Mouse (Mus musculus) granulocyte monocyte progenitor cell, adult 5-6 weeks (primary cell): ENCODE measurements at regions not wholly inside any gene's neighbourhood (a gene's known extent, or its start where the extent isn't known, plus 50 kb on each side); places are given as distances from the start of the nearest gene placed in this dataset.
A peak's percentile ranks its signal among the peaks of the same experiment; 100 is the strongest.
"Not testable (repeated sequence)": the region's sequence is repeated elsewhere in the genome, so short reads cannot be mapped to it uniquely, and the experiment has no call there.

Experiments
- ATAC-seq: replicated peaks from 2 replicates; pipeline ENCODE4 v1.8.0; 2016; ENCODE audit warnings: mild to moderate bottlenecking, moderate TSS enrichment, inconsistent platforms; ENCODE audit not compliant: poor library complexity, severe bottlenecking

DNA sequence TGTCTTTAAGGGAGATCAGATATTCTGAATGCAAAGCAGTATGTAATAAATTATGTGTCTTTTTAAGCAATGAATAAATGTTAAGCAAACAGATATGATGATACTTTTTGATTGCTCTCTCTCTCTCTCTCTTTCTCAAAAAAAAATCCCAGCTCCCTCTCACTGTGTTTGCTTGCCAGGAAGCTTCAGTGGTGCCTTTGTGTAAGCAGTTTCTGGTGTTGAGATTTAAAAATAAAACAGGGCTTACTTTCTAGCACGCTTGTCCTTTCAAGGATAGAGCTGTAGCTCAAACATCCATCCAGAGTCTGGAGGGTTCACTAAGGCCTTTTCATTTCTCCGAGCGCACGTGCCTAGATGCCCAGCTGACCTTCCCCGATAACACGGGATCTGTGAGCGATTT, 447.8 kb downstream of the Lrig3 start:
- ATAC-seq = no peak

- 0 out of 2 replicates have a peak, but pooled peaks have one; percentile 7 for ATAC-seq
Observed at GRCm38 (mm10) chr10:126392235-126392634, 426.3 kb downstream of the Lrig3 start.

DNA sequence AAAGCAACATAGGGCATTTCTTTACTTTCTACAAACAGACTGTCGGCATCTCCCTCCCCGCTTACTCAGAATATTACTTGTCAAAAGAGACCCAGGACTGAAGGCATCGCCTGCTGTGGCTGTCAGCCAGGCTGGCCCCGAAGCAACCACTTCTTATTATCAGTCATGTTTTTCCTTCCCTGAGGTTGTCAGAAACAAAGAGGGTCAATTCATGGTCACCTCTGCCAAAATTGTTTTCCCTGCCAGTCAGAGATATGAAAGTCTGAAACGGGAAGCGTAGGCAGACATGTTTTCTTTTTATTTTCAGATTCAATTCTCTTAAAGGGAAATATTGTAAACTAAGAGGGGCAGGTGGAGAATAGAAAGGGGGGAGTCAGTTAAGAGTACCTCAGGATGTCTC, 425.8 kb downstream of the Lrig3 start:
- no peak for ATAC-seq

GRCm38 (mm10) chr10:126386430-126386829, 420.5 kb downstream of the Lrig3 start:
- ATAC-seq = peak; percentile 44; the same call in 1 of the 2 replicates

GRCm38 (mm10) chr10:126385644-126386043, 419.7 kb downstream of the Lrig3 start:
- no peak for ATAC-seq

- ATAC-seq = no peak
Observed at GRCm38 (mm10) chr10:126380381-126380780, 414.4 kb downstream of the Lrig3 start.

DNA sequence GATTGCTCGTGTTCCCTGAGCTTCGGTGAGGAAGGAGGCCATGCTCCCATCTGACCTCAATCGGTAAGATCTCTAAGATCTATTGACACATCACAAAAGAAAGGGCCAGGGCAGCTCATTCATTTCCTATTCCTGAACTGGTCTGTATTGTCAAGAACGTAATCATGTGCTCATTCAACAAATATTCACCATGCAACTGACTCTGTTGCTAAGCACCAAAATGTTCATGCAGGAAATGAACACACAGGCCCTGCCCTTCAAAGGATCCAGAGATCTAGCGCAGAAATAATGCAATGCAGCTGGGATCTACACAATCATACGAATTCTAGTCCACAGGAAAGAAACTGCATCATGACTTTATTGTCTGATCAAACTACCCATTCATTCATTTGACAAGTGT, 413.3 kb downstream of the Lrig3 start:
- ATAC-seq = no peak

- no peak for ATAC-seq
Observed at GRCm38 (mm10) chr10:126373906-126374305, 407.9 kb downstream of the Lrig3 start.

DNA sequence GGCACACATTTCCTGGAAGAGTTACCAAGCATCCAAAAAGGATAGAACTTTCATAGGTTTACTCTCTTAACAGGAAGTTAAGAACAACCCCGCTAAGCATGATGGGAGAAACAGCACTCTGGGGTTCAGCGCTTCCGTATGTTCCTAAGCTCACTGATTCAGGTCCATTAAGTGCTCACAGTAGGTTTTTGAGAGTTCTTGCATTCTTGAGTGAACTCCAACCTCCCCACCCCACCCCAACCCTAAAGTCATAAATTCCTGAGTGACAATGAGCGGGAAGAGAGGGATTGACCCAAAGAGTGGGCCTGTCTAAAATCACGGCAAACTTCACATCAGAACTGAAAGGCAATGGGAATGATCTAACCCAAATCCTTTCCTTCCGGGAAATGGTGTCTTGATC, 405.9 kb downstream of the Lrig3 start:
- ATAC-seq = no peak

GRCm38 (mm10) chr10:126349076-126349475, 383.1 kb downstream of the Lrig3 start:
- no peak for ATAC-seq

GRCm38 (mm10) chr10:126337426-126337825, 371.5 kb downstream of the Lrig3 start:
- no peak; the same call in 1 of the 2 replicates for ATAC-seq

DNA sequence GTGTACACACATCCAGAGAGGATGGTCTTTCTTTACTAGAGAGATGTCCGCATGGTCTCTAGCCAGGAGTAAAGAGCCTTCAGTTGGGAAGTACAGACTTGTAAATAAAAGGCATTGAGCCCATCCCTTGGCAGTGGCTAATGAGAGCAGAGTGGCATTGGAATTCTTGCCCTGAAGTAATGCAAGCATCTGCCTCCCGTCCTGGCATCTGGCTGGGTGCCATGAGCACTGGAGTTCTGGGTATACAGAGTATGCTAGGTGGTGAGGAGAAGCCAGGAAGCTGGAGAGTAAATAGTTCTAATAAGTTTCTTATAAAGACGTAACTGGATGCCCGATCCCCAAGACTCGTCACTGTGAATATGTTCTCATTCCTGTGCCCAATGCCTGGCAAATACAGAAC, 367.8 kb downstream of the Lrig3 start:
- ATAC-seq = no peak

GRCm38 (mm10) chr10:126330305-126330969, 364.5 kb downstream of the Lrig3 start:
- ATAC-seq = peak; percentile 100

GRCm38 (mm10) chr10:126320831-126321230, 354.9 kb downstream of the Lrig3 start:
- no peak for ATAC-seq

DNA sequence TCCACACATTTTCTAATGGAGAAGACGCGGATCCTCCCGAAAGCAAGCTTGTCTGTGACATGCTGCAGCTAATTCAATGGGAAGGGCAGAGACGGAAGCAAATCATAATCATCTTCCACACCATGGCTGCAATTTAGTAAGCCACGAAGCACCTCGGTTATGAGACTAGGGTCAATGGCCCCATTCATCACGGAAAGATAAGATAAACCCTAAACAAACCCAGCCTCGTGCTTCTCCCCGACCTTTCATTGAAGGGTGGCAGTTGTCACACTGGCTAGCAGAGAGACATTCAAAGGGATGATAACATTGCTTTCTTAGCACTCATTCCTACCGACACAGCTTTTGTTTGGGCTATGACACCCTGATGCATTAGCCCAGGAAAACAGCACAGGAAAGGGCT, 353.8 kb downstream of the Lrig3 start:
- ATAC-seq = no peak

DNA sequence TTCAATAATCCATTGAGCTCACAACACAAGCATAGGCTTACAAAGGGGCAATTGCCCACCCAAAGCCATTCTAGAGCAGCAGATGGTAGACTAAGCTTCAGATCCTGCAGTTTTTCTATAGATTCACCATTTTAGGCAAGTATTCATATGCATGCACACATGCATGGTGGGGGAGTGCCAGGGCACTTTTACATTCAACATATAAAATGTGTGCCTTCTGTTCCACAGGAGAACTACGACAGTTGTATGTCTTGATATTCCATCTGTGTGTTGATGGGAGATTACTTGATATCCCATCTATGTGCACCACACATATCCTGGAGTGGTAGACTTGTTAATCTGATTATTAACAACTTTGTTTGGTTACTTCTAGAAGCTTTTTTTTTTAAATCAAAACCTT, 334.0 kb downstream of the Lrig3 start:
- no peak for ATAC-seq

- ATAC-seq = no peak
Observed at GRCm38 (mm10) chr10:126298211-126298610, 332.2 kb downstream of the Lrig3 start.

DNA sequence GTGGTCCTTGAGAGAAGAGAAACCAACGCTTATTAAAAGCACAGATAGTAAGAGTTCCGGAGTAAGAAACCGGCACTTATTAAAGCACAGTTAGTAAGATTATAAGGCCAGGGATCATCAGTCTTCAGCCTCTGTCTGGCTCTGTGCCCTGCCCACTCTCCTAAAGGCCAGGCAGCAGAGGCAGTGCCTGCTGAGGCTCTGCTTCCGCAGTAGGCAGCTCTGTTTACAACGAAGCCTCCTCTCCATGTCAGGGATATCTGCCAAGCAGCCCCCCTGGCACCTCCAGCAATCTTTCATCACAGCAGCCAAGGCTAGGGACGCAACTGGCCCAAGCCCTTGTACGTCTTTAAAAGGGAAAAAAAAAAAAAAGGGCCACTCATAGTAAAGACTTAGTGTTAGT, 329.9 kb downstream of the Lrig3 start:
- no peak for ATAC-seq

DNA sequence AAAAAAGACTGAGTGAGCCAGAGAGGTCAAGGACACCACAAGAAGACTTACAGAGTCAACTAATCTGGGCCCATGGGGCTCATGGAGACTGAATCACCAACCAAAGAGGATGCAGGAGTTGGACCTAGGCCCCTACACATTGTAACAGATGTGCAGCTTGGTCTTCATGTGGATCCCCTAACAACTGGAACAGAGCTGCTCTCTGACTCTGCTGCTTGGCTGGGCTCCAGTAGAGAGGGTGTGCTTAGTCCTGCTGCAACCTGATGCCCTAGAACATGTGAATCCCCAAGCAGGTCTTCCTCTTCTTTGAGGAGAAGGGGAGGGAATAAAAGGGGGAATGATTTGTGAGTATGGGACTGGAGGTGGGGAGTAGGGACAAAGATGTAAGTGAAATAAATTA, 325.8 kb downstream of the Lrig3 start:
- ATAC-seq = no peak

GRCm38 (mm10) chr10:126285096-126285495, 319.1 kb downstream of the Lrig3 start:
- not testable (repeated sequence) for ATAC-seq

- ATAC-seq = no peak
Observed at GRCm38 (mm10) chr10:126270376-126270775, 304.4 kb downstream of the Lrig3 start.

DNA sequence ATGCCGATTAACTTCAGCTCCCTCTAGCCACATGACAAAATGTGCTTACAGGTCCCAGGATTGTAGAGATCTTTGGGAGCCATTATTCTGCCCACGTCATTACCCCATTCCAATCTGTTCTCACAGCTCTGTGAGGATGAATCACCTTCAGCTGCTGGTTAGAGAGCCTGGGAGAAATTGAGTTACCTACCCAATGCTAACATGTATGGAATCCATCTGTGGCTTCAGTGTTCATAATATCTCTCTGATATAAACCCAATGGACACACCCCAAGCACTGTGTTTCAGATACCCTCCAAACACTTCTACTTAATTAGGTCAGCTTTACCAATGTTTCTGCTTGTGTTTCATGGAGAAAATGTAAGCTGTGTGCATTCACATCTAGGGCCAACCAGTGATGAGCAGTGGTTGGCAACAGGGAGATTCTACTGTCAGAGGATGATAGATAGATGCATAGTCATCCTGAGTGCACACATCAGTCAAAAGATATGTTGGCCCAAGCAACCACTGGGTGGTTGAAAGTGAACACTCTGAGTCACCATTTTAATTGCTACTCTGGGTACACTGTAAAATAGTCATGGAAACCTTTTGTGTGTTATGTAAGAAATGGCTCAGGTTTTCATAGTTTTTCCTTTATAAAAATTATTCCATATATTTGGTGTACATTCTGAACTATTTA, 301.5 kb downstream of the Lrig3 start:
- ATAC-seq = no peak
